Mouse (Mus musculus) colon, adult 2 months (tissue): ENCODE results near the gene Tmem14a. TPM values are rescaled to one million over a fixed set of nuclear protein-coding genes. Genes with fewer than 3 reads are reported as not detected.

Source experiments
- polyA plus RNA-seq: library from polyadenylated mRNA; depleted of rRNA; stranded (reverse); fragments of >200 nt; gene quantifications from 2 replicates; pipeline ENCODE4 v1.2.3, GENCODE M21; 2012; rRNA removed

Tmem14a gene
- polyA plus RNA-seq: 2.3 and 3.0 TPM in 2 replicates

DNA sequence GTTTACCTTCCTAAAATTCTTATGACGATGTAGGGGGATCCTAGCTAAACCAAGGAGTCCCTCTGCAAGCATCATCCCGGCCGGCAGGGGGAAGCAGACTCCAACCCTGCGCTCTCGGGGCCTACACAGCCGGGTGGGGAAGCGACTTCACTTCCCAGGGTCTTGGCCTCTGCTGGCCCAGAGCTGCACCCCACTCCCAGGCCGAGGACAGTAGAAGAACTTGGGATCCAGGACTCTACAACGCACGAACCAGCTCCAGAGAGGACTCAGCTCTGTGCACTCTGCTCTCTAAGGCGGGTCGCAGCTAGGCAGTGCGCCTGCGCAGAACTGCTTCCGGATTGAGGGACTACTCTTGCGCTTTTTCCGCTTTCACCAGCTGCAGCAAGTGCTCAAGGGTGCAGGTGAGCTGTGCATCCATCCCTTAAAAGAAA lies at the start of gene Tmem14a:
Gene Tmem14a (plus strand): TSS at position 87 of the 431 bp plus-strand sequence.

DNA sequence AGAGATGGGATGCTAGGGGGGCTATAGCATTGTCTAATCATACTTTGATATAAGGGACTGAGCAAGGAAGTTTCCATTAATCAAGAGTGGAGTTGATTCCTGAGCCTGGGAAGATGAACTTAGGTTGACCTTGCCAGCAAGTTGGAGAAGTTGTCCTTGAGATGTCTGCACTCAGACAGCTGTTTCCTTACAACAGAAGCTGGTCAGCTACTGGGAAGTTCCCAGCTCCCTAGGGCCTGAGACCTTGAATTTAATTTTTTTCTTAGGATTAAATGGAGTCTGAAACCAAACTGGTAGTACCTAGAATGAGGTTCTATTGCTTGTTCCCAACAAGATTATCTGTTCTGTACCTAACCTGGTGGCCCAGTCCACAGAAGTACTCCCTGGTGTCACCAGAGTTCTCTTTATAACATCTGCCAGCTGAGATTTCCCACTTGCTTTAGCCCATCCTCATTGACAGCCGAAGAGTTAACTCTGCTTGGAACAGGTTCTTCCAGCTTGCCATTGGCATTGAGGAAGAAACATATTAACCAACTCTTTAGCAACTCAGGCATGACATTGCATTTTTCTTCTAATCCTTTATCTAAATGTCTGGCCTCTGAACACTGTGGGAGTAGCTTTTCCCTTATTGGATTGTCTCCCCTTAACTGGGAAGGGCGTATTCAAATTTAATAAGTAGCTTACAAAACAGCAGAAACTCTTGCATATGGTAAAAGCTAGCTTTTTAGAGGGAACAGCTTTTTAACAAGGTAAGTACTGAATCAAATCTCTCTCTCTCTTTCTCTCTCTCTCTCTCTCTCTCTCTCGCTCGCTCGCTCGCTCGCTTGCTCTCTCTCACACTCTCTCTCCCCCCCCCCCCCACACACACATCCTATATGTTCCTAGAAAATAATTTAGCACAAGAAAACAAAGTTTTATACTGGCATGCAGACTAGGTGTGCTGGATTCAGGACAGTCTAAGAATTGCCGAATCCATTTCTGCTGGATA lies 21.8 kb downstream of the Tmem14a start, which contains the start of gene Gsta3:
Gene Gsta3 (plus strand): TSS at position 679 of the 988 bp plus-strand sequence.

Other genes with a start within 250 kb of the Tmem14a start
- 4.4 and 5.8 TPM in 2 replicates for gene Tram2, start 139.3 kb upstream of the Tmem14a start, polyA plus RNA-seq
- gene Gsta3, start 22.0 kb downstream of the Tmem14a start, polyA plus RNA-seq: 1.8 and 3.9 TPM in 2 replicates
- gene Khdc1a, start 131.1 kb downstream of the Tmem14a start, polyA plus RNA-seq: 0.12 and 0.13 TPM in 2 replicates
- gene Khdc1c, start 149.8 kb downstream of the Tmem14a start, polyA plus RNA-seq: not detected in 2 replicates
- gene Khdc1b, start 165.0 kb downstream of the Tmem14a start, polyA plus RNA-seq: not detected in 2 replicates